Mouse (Mus musculus) small intestine, adult 10 weeks (tissue): ENCODE results near the gene Rnf144b. TPM values are rescaled to one million over a fixed set of nuclear protein-coding genes. Genes with fewer than 3 reads are reported as not detected.

Experiments
- polyA plus RNA-seq: library from polyadenylated mRNA; stranded (reverse); fragments of 350-450 nt; fragmentation: Illumina TruSeq; extraction: RNeasy Lipid Tissue Mini Kit (QIAGEN cat#74804); gene quantifications from one replicate; pipeline ENCODE4 v1.2.3, GENCODE M21; 2014; ENCODE audit warnings: low replicate concordance

Rnf144b gene
- polyA plus RNA-seq, result 6.4 TPM

GRCm38 (mm10) chr13:47122537-47123430 lies at the start of gene Rnf144b:
Gene Rnf144b, plus strand, starts transcription at chr13:47122656.

GRCm38 (mm10) chr13:47105711-47106579 lies 16.5 kb upstream of the Rnf144b start, which contains the start of gene Dek:
Gene Dek, minus strand, starts transcription at chr13:47106201.

Other genes starting within 250 kb of the Rnf144b start
- 18.0 TPM for gene Kif13a, start 192.8 kb upstream of the Rnf144b start, polyA plus RNA-seq
- gene Nhlrc1, start 107.8 kb upstream of the Rnf144b start, polyA plus RNA-seq, result 4.8 TPM
- gene Kdm1b, start 79.2 kb upstream of the Rnf144b start, polyA plus RNA-seq, result 58.1 TPM
- 34.3 TPM for gene Tpmt, start 77.9 kb upstream of the Rnf144b start, polyA plus RNA-seq
- gene Dek, start 16.5 kb upstream of the Rnf144b start, polyA plus RNA-seq, result 368 TPM